Mouse (Mus musculus) spleen, adult 10 weeks (tissue): Measurements from ENCODE around the gene Olfr1307. TPM values are rescaled to one million over a fixed set of nuclear protein-coding genes. Genes with fewer than 3 reads are reported as not detected.

Experiments
- polyA plus RNA-seq: library from polyadenylated mRNA; stranded (reverse); fragments of 350-450 nt; fragmentation: Illumina TruSeq; extraction: RNeasy Lipid Tissue Mini Kit (QIAGEN cat#74804); gene quantifications from one replicate; pipeline ENCODE4 v1.2.3, GENCODE M21; 2015; ENCODE audit warnings: low replicate concordance; ENCODE audit not compliant: insufficient read depth

The Olfr1307 gene
- not detected for polyA plus RNA-seq

DNA sequence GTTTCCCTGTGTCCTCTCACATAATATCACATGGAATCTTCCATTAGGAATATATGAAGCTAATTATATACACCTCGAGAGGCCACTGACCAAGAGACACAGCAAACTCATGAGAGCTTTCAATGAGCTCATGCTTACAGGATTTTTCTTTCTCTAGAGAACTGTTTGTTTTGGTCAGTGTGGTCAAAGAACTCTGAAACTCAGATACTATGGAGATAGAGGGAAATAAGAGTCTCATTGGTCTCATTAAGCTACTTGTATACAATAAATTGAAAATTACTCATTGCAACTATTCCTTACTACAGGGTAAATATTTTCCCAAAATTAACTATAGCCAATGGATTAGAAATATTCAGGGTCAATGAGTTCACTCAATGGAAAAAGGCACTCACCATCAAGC is at the start of gene Olfr1307:
TSS of gene Olfr1307 (minus strand) at position 101 of the 400 bp plus-strand sequence.

DNA sequence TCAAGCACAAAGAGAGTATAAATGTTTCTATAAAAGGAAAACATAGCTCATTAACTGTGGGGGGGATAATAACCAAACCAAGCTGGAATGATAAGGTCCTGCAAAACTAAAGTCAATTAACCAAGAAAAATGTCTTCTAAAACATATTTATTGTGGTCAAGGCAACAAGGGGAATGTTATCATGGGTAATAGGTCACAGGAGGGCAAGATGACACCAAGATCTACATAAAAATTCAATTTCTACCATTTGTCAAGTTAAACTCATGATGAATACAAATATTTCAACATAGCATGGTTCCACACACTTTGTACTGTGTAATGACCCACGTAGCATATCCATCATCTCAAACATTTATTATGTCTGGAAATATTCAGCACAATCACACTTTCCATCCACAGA is 40.9 kb upstream of the Olfr1307 start, which contains the start of gene Olfr1309:
TSS of gene Olfr1309 (minus strand) at position 101 of the 400 bp plus-strand sequence.

DNA sequence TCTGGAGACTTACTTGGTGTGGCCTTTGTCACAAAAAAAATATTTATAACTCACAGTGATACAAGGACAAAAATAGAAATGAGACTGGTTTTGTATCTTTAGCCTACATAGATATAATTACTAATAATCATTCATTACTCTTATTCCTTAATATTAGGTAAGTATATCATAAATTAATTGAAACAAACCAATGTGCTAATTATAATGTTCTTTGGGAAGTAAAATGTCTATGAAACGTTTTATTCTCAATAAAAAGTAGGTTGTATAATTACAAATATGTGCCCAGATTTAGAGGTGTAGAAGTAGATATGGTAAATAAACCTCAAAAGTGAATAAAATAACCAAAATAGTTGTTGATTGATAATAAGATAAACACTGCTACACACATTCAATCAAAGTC is 15.6 kb upstream of the Olfr1307 start, which contains the start of gene Olfr1308:
TSS of gene Olfr1308 (minus strand) at position 101 of the 400 bp plus-strand sequence.

DNA sequence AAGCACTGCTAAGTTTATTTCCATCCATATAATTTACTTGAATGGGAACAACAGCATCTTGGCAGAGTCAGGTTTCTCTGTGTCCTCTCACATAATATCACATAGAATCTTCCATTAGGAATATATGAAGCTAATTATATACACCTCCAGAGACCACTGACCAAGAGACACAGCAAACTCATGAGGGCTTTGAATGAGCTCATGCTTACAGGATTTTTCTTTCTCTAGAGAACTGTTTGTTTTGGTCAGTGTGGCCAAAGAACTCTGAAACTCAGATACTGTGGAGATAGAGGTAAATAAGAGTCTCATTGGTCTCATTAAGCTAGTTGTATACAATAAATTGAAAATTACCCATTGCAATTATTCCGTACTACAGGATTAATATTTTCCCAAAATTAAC is 33.1 kb downstream of the Olfr1307 start, which contains the start of gene Olfr1306:
TSS of gene Olfr1306 (minus strand) at position 101 of the 400 bp plus-strand sequence.

Other genes starting within 250 kb of the Olfr1307 start
- not detected for gene Olfr1301, start 198.4 kb downstream of the Olfr1307 start, polyA plus RNA-seq
- gene Olfr1302, start 172.0 kb downstream of the Olfr1307 start, polyA plus RNA-seq: not detected
- not detected for gene Olfr1303, start 129.1 kb downstream of the Olfr1307 start, polyA plus RNA-seq
- gene Olfr1305, start 72.3 kb downstream of the Olfr1307 start, polyA plus RNA-seq: not detected
- gene Olfr1306, start 33.2 kb downstream of the Olfr1307 start, polyA plus RNA-seq: not detected
- not detected for gene Olfr1308, start 15.5 kb upstream of the Olfr1307 start, polyA plus RNA-seq
- not detected for gene Olfr1309, start 40.8 kb upstream of the Olfr1307 start, polyA plus RNA-seq
- not detected for gene Olfr1310, start 63.3 kb upstream of the Olfr1307 start, polyA plus RNA-seq
- gene Olfr1311, start 75.0 kb upstream of the Olfr1307 start, polyA plus RNA-seq: not detected
- not detected for gene Olfr1312, start 100.8 kb upstream of the Olfr1307 start, polyA plus RNA-seq
- gene Olfr1313, start 128.4 kb upstream of the Olfr1307 start, polyA plus RNA-seq: not detected
- gene Olfr1314, start 147.3 kb upstream of the Olfr1307 start, polyA plus RNA-seq: not detected
- not detected for gene Olfr1315-ps1, start 166.0 kb upstream of the Olfr1307 start, polyA plus RNA-seq
- gene Olfr1316, start 185.5 kb upstream of the Olfr1307 start, polyA plus RNA-seq: not detected
- not detected for gene Olfr1317, start 190.9 kb upstream of the Olfr1307 start, polyA plus RNA-seq
- not detected for gene Olfr1318, start 204.8 kb upstream of the Olfr1307 start, polyA plus RNA-seq